Mouse (Mus musculus) limb, embryonic 13.5 days (tissue): Measurements from ENCODE around the gene Lmcd1. TPM values are rescaled to one million over a fixed set of nuclear protein-coding genes. Genes with fewer than 3 reads are reported as not detected.

Source experiments
- ATAC-seq: fragments of 200-750 bp; cut with Nextera tagmentation; 2 replicates; pipeline ENCODE4 v1.8.0; 2017; ENCODE audit warnings: low read depth, moderate number of reproducible peaks, moderate TSS enrichment; ENCODE audit not compliant: low FRiP score
- H3K27ac ChIP-seq: fragments of 300-500 bp; sonication (generic); 2 replicates; pipeline ENCODE4 v1.5.1; 2015; ENCODE audit warnings: inconsistent platforms, mild to moderate bottlenecking, moderate library complexity
- H3K27me3 ChIP-seq: fragments of 300-500 bp; sonication (generic); 2 replicates; pipeline ENCODE4 v1.6.1; 2015; ENCODE audit warnings: mild to moderate bottlenecking, inconsistent platforms
- H3K36me3 ChIP-seq: fragments of 300-500 bp; sonication (generic); 2 replicates; pipeline ENCODE4 v1.6.1; 2015; ENCODE audit warnings: inconsistent platforms, mild to moderate bottlenecking, moderate library complexity
- H3K4me1 ChIP-seq: fragments of 300-500 bp; sonication (generic); 2 replicates; pipeline ENCODE4 v1.6.1; 2015; ENCODE audit warnings: inconsistent platforms
- H3K4me2 ChIP-seq: fragments of 300-500 bp; sonication (generic); replicated peaks from 2 replicates; pipeline ENCODE4 v1.6.1; 2015; ENCODE audit warnings: inconsistent platforms, mild to moderate bottlenecking, moderate library complexity
- H3K4me3 ChIP-seq: fragments of 300-500 bp; sonication (generic); 2 replicates; pipeline ENCODE4 v1.5.1; 2015; ENCODE audit warnings: moderate library complexity, mild to moderate bottlenecking, inconsistent platforms
- H3K9ac ChIP-seq: fragments of 300-500 bp; sonication (generic); 2 replicates; pipeline ENCODE4 v1.6.1; 2015; ENCODE audit warnings: mild to moderate bottlenecking, inconsistent platforms
- H3K9me3 ChIP-seq: fragments of 300-500 bp; sonication (generic); 2 replicates; pipeline ENCODE4 v1.6.1; 2016; ENCODE audit warnings: inconsistent platforms
- WGBS: fragments of 180-500 bp; shearing (Covaris S2); methylation state at CpG from one replicate; pipeline ENCODE4 v1.1.7; 2015; 5-methylcytosine and 5-hydroxymethylcytosine counted together
- polyA plus RNA-seq: library from polyadenylated mRNA; unstranded; fragments of >200 nt; fragmentation: Nextera tagmentation; extraction: Ambion mirVana; gene quantifications from 2 replicates; pipeline ENCODE4 v1.2.1, GENCODE M21; 2015

The Lmcd1 gene
- polyA plus RNA-seq, 1 experiment from 2014 or later, result 28.1 TPM

GRCm38 (mm10) chr6:112373886-112374585 is 100.5 kb downstream of the Lmcd1 start:
- Histone ChIP-seq H3K9me3 (no peaks in the 10 kb centered on the region), H3K27me3 (peaks cover 12% of the 10 kb centered on the region), H3K4me1 (no peaks in the 10 kb centered on the region), H3K4me3 (no peak overlapping the region), H3K4me2 (no peak overlapping the region), H3K27ac (no peak overlapping the region), H3K36me3 (no peaks in the 10 kb centered on the region), H3K9ac (no peak overlapping the region)
- ATAC-seq, result no peak
- 39% methylated on average over 8 of the region's 8 CpGs for WGBS

DNA sequence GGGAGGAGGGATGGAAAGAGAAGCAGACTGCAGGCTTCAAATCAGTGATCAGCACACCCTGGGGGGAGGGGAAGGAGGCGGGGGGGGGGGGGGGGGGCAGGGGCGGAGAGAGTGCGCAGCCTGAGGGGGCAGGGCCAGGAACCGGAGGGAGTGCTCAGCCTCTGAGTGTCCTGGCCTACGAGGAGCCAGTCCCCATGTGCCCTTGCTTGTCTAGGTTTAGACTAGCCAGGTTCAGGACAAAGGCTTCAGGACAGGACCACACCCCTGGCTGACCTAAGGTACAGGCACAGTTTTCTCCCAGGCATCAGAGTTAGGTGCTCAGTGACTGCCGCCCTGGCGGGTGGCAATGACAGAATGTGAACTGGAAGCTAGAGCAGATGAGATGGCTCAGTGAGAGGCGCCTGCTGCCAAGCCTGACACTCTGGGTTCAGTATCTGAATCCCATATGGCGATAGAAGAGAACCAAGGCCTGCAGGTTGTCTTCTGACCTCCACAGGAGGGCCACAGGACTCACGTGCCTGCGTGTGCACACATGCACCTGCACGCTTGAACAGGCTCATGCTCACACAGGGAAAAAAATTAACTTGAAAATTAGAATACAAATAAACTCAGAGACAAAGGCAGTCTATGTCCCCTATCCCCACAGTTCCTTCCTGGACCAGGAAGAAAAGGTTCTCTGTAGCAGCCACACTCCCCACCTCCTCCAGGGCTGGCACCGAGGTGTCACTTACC is 102.3 kb downstream of the Lmcd1 start:
- ATAC-seq, result no peak
- Histone ChIP-seq H3K9me3 (no peaks in the 10 kb centered on the region), H3K4me1 (no peaks in the 10 kb centered on the region), H3K27ac (no peak overlapping the region), H3K4me2 (no peak overlapping the region), H3K4me3 (no peak overlapping the region), H3K9ac (no peak overlapping the region), H3K27me3 (peaks cover 12% of the 10 kb centered on the region), H3K36me3 (no peaks in the 10 kb centered on the region)
- 56% methylated on average over 11 of the region's 13 CpGs for WGBS

- H3K9ac ChIP-seq, result no peak overlapping the region
- no peaks in the 10 kb centered on the region for H3K27me3 ChIP-seq
- ATAC-seq, result no peak
- no peak overlapping the region for H3K27ac ChIP-seq
- H3K4me3 ChIP-seq, result no peak overlapping the region
- H3K4me1 ChIP-seq, result peaks cover 9% of the 10 kb centered on the region
- H3K4me2 ChIP-seq, result no peak overlapping the region
- 92% methylated on average over 9 of the region's 9 CpGs for WGBS
- H3K36me3 ChIP-seq, result no peaks in the 10 kb centered on the region
- no peaks in the 10 kb centered on the region for H3K9me3 ChIP-seq
These were observed 105.5 kb downstream of the Lmcd1 start for GRCm38 (mm10) chr6:112379054-112379453.

Other genes with a start within 250 kb of the Lmcd1 start
- 2.0 and 2.6 TPM in 2 replicates for gene Ssu2, start 114.3 kb downstream of the Lmcd1 start, polyA plus RNA-seq
- gene Cav3, start 185.7 kb downstream of the Lmcd1 start, polyA plus RNA-seq, result 7.8 and 9.3 TPM in 2 replicates
- gene Oxtr, start 216.2 kb downstream of the Lmcd1 start, polyA plus RNA-seq, result 0.28 and 0.42 TPM in 2 replicates